Mouse (Mus musculus): Measurements from ENCODE around the gene Slc43a2. TPM values are rescaled to one million over a fixed set of nuclear protein-coding genes. Genes with fewer than 3 reads are reported as not detected.

The Slc43a2 gene
- 9.0 and 10.9 TPM in 2 replicates for polyA plus RNA-seq (2012; rRNA removed)

GRCm38 (mm10) chr11:75531469-75532242, at the start of gene Slc43a2:
Gene Slc43a2 (plus strand): TSS chr11:75531694.

GRCm38 (mm10) chr11:75486601-75487285, 44.8 kb upstream of the Slc43a2 start, which contains the start of gene Prpf8:
Gene Prpf8 (plus strand): TSS chr11:75486816.

GRCm38 (mm10) chr11:75509741-75510626, 21.5 kb upstream of the Slc43a2 start, which contains the start of gene Rilp:
Gene Rilp (plus strand): TSS chr11:75510094.

GRCm38 (mm10) chr11:75513336-75513735, 18.2 kb upstream of the Slc43a2 start, which contains the start of gene Scarf1:
Gene Scarf1 (plus strand): TSS chr11:75513540.

GRCm38 (mm10) chr11:75587493-75588284, 56.2 kb downstream of the Slc43a2 start, which contains the start of gene Pitpna:
Gene Pitpna (plus strand): TSS chr11:75588097.

Other genes starting within 250 kb of the Slc43a2 start
- gene Rpa1, start 183.4 kb upstream of the Slc43a2 start, polyA plus RNA-seq (2012; rRNA removed), result 74.6 and 89.8 TPM in 2 replicates
- 7.7 and 8.6 TPM in 2 replicates for gene Smyd4, start 183.3 kb upstream of the Slc43a2 start, polyA plus RNA-seq (2012; rRNA removed)
- gene Serpinf1, start 109.0 kb upstream of the Slc43a2 start, polyA plus RNA-seq (2012; rRNA removed), result 32.3 and 55.1 TPM in 2 replicates
- gene Serpinf2, start 92.1 kb upstream of the Slc43a2 start, polyA plus RNA-seq (2012; rRNA removed), result 14.3 and 19.1 TPM in 2 replicates
- 7.7 and 7.8 TPM in 2 replicates for gene Wdr81, start 77.0 kb upstream of the Slc43a2 start, polyA plus RNA-seq (2012; rRNA removed)
- 4.6 and 6.8 TPM in 2 replicates for gene Tlcd2, start 70.0 kb upstream of the Slc43a2 start, polyA plus RNA-seq (2012; rRNA removed)
- 93.0 and 133 TPM in 2 replicates for gene Prpf8, start 44.9 kb upstream of the Slc43a2 start, polyA plus RNA-seq (2012; rRNA removed)
- 0.80 and 0.82 TPM in 2 replicates for gene Rilp, start 21.6 kb upstream of the Slc43a2 start, polyA plus RNA-seq (2012; rRNA removed)
- 5.1 and 5.9 TPM in 2 replicates for gene Scarf1, start 18.2 kb upstream of the Slc43a2 start, polyA plus RNA-seq (2012; rRNA removed)
- 85.2 and 116 TPM in 2 replicates for gene Pitpna, start 56.4 kb downstream of the Slc43a2 start, polyA plus RNA-seq (2012; rRNA removed)
- 24.6 and 29.0 TPM in 2 replicates for gene Inpp5k, start 99.3 kb downstream of the Slc43a2 start, polyA plus RNA-seq (2012; rRNA removed)
- 17.7 and 19.2 TPM in 2 replicates for gene Myo1c, start 118.8 kb downstream of the Slc43a2 start, polyA plus RNA-seq (2012; rRNA removed)
- 102 and 115 TPM in 2 replicates for gene Crk, start 147.6 kb downstream of the Slc43a2 start, polyA plus RNA-seq (2012; rRNA removed)
- 1,203 and 1,938 TPM in 2 replicates for gene Ywhae, start 201.2 kb downstream of the Slc43a2 start, polyA plus RNA-seq (2012; rRNA removed)

Measured in central nervous system, embryonic 11.5 days (tissue).